9 mouse cellular contexts compared by ENCODE assay signal in genomic region chr7:130001064-130001463, GRCm38 (mm10).
A peak's percentile ranks its signal among the peaks of the same experiment; 100 is the strongest.
DNase-seq lines count a peak whose midpoint lies in the region; ATAC-seq and TF ChIP-seq lines count a peak whose summit lies in the region.
"Had no signal": no experiment of that assay in that cellular context is flagged by ENCODE, and none has a peak within 500 bp of the region (broad histone marks: within the 10 kb centered on the region; RNA-seq: fewer than 3 reads in every experiment).

No protein-coding gene starts in this region.

- no peaks in the 10 kb centered on the region for H3K36me3 ChIP-seq in kidney, adult 2 months (ENCODE audit: control insufficient read depth, insufficient read depth, low read length)
- H3K36me3 ChIP-seq in forebrain, embryonic 15.5 days, result no peaks in the 10 kb centered on the region

- no peak overlapping the region for H3K4me2 ChIP-seq in forebrain, embryonic 15.5 days (replicated peaks)

- no peak overlapping the region for H3K9ac ChIP-seq in forebrain, embryonic 15.5 days (replicated peaks)

- H3K9me3 ChIP-seq in forebrain, embryonic 15.5 days, result no peaks in the 10 kb centered on the region

- 62% methylated on average over 10 of the region's 10 CpGs for WGBS in kidney, adult 2 months
- WGBS in forebrain, embryonic 15.5 days, result 73% methylated on average over 10 of the region's 10 CpGs

- no peak overlapping the region for H3K4me3 ChIP-seq in kidney, adult 2 months (ENCODE audit: insufficient read depth, low read depth, low read length)
- no peak overlapping the region for H3K4me3 ChIP-seq in forebrain, embryonic 15.5 days

- peak; percentile 38 for DNase-seq in kidney, postnatal 10 days
- no peak for DNase-seq in kidney, adult 2 months
- peak; percentile 8 to 14 for DNase-seq in cerebellum, postnatal 25 days
- DNase-seq in frontal cortex, postnatal 10 days (ENCODE audit: low spot score in 2 of 2), result peak; percentile 32 to 35
- DNase-seq in mesoderm, embryonic 11.5 days (ENCODE audit: low read depth, low spot score), result peak; percentile 58
- DNase-seq in spleen, postnatal 4 days (ENCODE audit: low spot score in 2 of 2), result no peak
- DNase-seq in urinary bladder, postnatal 25 days (ENCODE audit: low spot score), result no peak
- DNase-seq: thymus, postnatal 36 days had no signal

- ATAC-seq in forebrain, embryonic 15.5 days (replicated peaks), result no peak

- H3K4me1 ChIP-seq in kidney, adult 2 months (ENCODE audit: control insufficient read depth, insufficient read depth, low read length), result 0 out of 2 replicates have a peak, but pooled peaks cover 2% of the 10 kb centered on the region
- H3K4me1 ChIP-seq in forebrain, embryonic 15.5 days, result 0 out of 2 replicates have a peak, but pooled peaks cover 3% of the 10 kb centered on the region

- no peak for TF ChIP-seq POLR2A in kidney, adult 2 months (IDR thresholded peaks at IDR 0.05; ENCODE audit: low read depth, low read length)

- H3K27ac ChIP-seq in kidney, adult 2 months (ENCODE audit: insufficient read depth, low read depth, low read length), result no peak overlapping the region
- H3K27ac ChIP-seq in forebrain, embryonic 15.5 days (replicated peaks), result no peak overlapping the region

- no peaks in the 10 kb centered on the region; the same call in 1 of the 2 replicates for H3K27me3 ChIP-seq in kidney, adult 2 months (replicated peaks; ENCODE audit: control insufficient read depth, insufficient read depth, low read length)
- no peaks in the 10 kb centered on the region for H3K27me3 ChIP-seq in forebrain, embryonic 15.5 days

- TF ChIP-seq CTCF in kidney, adult 2 months (conservative IDR thresholded peaks at IDR 0.05; ENCODE audit: insufficient read depth, insufficient read length, low read depth, low read length), result no peak

Comparison
In these comparisons a context has a peak if more than half of its experiments do, and no peak if none do; other contexts are left out.
1. DNase-seq: peak in kidney, postnatal 10 days (single experiment), cerebellum, postnatal 25 days (2 of 2), frontal cortex, postnatal 10 days (2 of 2) and mesoderm, embryonic 11.5 days (single experiment); none in kidney, adult 2 months (single experiment), spleen, postnatal 4 days (0 of 2) and urinary bladder, postnatal 25 days (single experiment).